Mouse (Mus musculus) heart, postnatal 14 days (tissue): Measurements from ENCODE around the gene Snx3. TPM values are rescaled to one million over a fixed set of nuclear protein-coding genes. Genes with fewer than 3 reads are reported as not detected.

ENCODE experiments used
- total RNA-seq, 2 experiments: library from RNA; stranded (reverse); gene quantifications; 2 replicates each; pipeline ENCODE4 v1.2.3; 2021

Gene Snx3
- total RNA-seq, 2 experiments from 2014 or later = 169 to 184 TPM

Other genes starting within 250 kb of the Snx3 start
- 10 to 100 TPM; 78.4 to 83.4 TPM for gene Foxo3, start 225.3 kb upstream of the Snx3 start, total RNA-seq
- gene Afg1l, start 23.5 kb upstream of the Snx3 start, total RNA-seq = 10 to 100 TPM; 31.8 to 31.9 TPM
- not detected for gene Nr2e1, start 81.6 kb downstream of the Snx3 start, total RNA-seq
- gene Ostm1, start 81.8 kb downstream of the Snx3 start, total RNA-seq = 10 to 100 TPM; 18.0 to 18.2 TPM